Mouse (Mus musculus): ENCODE data around the gene Scg3. TPM values are rescaled to one million over a fixed set of nuclear protein-coding genes. Genes with fewer than 3 reads are reported as not detected.

The Scg3 gene
- polyA plus RNA-seq (2012; ENCODE audit: insufficient read depth, low replicate concordance): not detected in 2 replicates

DNA sequence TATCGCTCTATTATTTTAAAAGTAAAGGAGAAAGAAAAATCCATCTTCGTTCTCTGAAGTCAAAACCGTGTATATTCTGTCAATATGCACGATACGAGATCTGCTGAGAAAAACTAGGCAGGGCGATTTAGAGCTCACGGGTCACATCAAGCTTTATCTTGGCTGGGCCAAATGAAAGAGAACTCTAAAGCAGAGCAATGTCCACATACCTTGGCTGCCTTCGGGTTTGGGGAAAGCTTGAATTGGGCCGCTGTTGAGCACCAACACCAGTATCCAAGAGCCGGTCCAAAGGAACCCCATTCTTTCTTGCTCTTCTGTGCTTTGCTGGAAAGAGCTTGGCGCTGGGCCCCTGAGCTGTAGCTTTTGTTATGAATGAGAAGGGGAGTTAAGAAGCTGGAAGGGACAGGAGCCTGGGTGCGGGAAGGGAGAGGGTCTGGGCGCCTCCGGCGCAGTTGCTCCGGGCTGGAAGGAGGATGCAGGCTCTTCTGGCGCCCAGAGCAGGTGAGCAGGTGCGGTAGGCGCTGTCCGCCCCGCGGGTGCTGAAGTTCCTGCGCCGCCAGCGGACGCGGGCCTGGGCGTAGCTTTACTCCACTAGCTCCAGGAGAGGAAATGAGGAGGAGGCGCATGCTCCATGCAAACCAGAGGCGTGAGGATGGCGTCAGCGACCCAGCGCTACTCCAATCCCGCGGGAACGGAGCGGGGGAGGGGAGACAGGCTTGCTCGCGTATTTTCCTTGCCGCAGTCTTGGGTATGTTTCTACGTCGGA is at the start of gene Scg3:
Gene Scg3 (minus strand): TSS at position 631 of the 766 bp plus-strand sequence.
- no peak for TF ChIP-seq FLI1 (IDR thresholded peaks at IDR 0.05; ENCODE audit: low read length)
- TF ChIP-seq GATA1 (IDR thresholded peaks at IDR 0.05; ENCODE audit: borderline replicate concordance, low read length): no peak
- Histone ChIP-seq H3K36me3 (replicated peaks; ENCODE audit: low read length) (no peaks in the 10 kb centered on the region), H3K27me3 (replicated peaks) (peaks cover 8% of the 10 kb centered on the region), H3K4me1 (0 out of 2 replicates have a peak, but pooled peaks cover 4% of the 10 kb centered on the region), H3K9me3 (peaks cover 14% of the 10 kb centered on the region), H3K4me3 (replicated peaks) (peak within 1 kb of the TSS; percentile 64)

DNA sequence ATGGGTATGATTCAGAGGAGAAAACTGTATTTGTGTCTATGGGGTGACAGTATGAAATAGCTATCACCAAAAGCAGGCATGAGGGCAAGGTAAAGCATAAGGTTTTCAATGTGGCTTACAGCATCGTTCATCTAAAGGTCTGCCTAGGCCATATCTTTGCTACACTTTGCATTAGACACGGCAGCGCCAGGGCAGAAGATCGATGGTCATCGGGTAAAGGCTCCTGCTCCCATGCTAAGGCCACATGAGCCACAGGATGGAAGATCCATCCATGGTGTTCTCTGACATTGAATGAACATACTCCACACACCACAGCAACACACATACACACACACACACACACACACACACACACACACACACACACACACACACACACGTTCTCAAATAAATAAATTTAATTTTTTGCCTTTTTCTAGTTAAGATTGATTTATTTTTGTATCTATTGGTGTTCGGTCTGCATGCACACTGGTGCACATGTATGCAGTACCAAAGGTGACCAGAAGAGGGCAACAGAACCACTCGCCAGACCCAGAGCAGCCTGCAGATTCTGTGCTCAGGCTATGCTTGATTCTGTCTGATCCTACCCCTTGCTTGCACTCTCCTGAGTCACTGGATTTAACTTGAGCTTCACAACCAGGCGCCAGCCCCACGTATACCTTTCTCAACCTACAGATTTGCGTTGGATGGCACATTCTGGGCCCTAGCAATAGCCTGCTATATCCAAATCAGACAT is 36.3 kb upstream of the Scg3 start:
- H3K9me3 ChIP-seq: no peaks in the 10 kb centered on the region
- H3K4me3 ChIP-seq (replicated peaks): no peak overlapping the region
- no peaks in the 10 kb centered on the region for H3K36me3 ChIP-seq (replicated peaks; ENCODE audit: low read length)
- H3K4me1 ChIP-seq: no peaks in the 10 kb centered on the region
- H3K27me3 ChIP-seq (replicated peaks): no peaks in the 10 kb centered on the region
- TF ChIP-seq FLI1 (IDR thresholded peaks at IDR 0.05; ENCODE audit: low read length): no peak
- no peak for TF ChIP-seq GATA1 (IDR thresholded peaks at IDR 0.05; ENCODE audit: borderline replicate concordance, low read length)

DNA sequence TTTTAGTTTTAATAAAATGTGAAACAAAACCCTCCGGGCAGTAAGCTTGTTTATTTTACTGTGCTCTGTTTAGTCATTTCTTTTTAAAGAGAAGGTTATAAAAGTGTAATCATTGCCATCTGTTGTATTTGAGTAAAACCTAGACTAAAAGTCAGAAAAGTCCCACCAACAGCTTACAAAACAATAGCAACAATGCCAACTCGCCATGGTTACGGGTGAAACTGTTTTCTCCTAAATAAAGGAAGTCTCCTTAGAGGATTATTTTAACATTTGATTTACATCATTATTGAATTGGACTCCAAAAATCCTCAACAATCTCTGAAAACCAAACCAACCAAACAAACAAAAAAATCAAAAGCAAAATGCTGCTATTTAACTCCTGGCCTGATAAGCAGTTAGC is 35.6 kb upstream of the Scg3 start:
- H3K4me3 ChIP-seq (replicated peaks): no peak overlapping the region
- H3K4me1 ChIP-seq: no peaks in the 10 kb centered on the region
- TF ChIP-seq GATA1 (IDR thresholded peaks at IDR 0.05; ENCODE audit: borderline replicate concordance, low read length) (no peak), FLI1 (IDR thresholded peaks at IDR 0.05; ENCODE audit: low read length) (no peak)
- H3K27me3 ChIP-seq (replicated peaks): no peaks in the 10 kb centered on the region
- no peaks in the 10 kb centered on the region for H3K9me3 ChIP-seq
- no peaks in the 10 kb centered on the region for H3K36me3 ChIP-seq (replicated peaks; ENCODE audit: low read length)

DNA sequence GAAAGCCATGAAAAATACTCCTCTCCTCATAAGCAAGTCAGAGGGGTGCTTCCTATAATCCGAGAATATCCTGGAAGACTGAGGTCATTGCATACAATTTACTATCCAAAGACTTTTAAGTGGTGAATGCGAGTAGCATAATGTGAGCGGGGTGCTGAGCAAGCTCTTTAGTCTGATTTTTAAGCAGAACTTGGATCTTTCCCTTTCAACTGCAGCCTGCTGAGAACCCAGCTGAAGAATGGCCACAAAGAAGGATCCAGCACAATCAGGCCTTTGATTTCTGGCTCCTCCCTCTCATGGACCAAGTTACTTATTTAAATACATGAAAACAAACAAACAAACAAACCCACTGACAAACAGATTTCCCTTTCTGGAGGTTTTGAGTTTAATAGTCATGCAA is 916 bp upstream of the Scg3 start:
- TF ChIP-seq GATA1 (IDR thresholded peaks at IDR 0.05; ENCODE audit: borderline replicate concordance, low read length) (no peak), FLI1 (IDR thresholded peaks at IDR 0.05; ENCODE audit: low read length) (no peak)
- Histone ChIP-seq H3K9me3 (peaks cover 21% of the 10 kb centered on the region), H3K27me3 (replicated peaks) (peaks cover 8% of the 10 kb centered on the region), H3K4me1 (0 out of 2 replicates have a peak, but pooled peaks cover 4% of the 10 kb centered on the region), H3K36me3 (replicated peaks; ENCODE audit: low read length) (no peaks in the 10 kb centered on the region), H3K4me3 (replicated peaks) (no peak overlapping the region)

DNA sequence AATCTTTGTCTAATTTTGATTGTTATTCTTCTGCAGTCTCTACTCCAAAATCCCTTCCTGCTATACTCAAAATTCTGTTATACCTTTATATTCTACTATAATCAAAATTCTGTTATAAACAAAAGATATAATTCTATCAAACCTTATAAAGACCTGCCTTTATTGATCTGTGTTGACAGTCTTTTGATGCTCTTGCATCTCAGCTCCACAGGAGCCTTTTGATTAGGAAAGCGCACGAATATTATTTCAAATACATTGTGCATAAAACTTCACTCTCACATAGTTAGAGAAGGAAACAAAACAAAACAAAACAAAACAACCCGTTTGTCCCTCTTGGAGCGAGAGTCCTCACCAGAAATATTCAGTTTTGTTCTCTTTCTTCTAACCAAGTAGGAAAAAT is 436 bp upstream of the Scg3 start:
- no peak for TF ChIP-seq GATA1 (IDR thresholded peaks at IDR 0.05; ENCODE audit: borderline replicate concordance, low read length)
- TF ChIP-seq FLI1 (IDR thresholded peaks at IDR 0.05; ENCODE audit: low read length): no peak
- H3K4me1 ChIP-seq: 0 out of 2 replicates have a peak, but pooled peaks cover 4% of the 10 kb centered on the region
- no peaks in the 10 kb centered on the region for H3K36me3 ChIP-seq (replicated peaks; ENCODE audit: low read length)
- peaks cover 16% of the 10 kb centered on the region for H3K9me3 ChIP-seq
- H3K27me3 ChIP-seq (replicated peaks): peaks cover 8% of the 10 kb centered on the region
- no peak overlapping the region for H3K4me3 ChIP-seq (replicated peaks)

DNA sequence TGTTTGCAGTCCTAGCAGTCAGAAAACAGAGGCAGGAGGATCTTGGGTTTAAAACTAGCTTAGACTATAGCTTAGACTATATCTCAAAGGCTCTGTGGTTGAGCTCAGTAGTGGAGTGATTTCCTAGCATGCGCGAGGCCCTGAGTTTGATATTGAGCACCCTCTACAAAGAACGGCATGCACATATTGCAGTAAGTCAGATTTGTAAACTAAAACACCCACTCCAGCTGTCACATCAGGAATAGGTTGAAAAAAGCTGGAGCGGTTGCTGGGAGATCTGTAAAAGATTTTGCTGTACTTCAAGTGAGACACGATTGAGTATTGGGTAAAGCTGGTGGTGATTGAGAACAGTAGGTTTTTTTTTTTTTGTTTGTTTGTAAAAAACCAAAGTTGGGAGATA is 3.2 kb downstream of the Scg3 start:
- Histone ChIP-seq H3K9me3 (peaks cover 8% of the 10 kb centered on the region), H3K36me3 (replicated peaks; ENCODE audit: low read length) (no peaks in the 10 kb centered on the region), H3K4me1 (0 out of 2 replicates have a peak, but pooled peaks cover 4% of the 10 kb centered on the region), H3K27me3 (replicated peaks) (peaks cover 8% of the 10 kb centered on the region), H3K4me3 (replicated peaks) (no peak overlapping the region)
- no peak for TF ChIP-seq FLI1 (IDR thresholded peaks at IDR 0.05; ENCODE audit: low read length)
- no peak for TF ChIP-seq GATA1 (IDR thresholded peaks at IDR 0.05; ENCODE audit: borderline replicate concordance, low read length)

DNA sequence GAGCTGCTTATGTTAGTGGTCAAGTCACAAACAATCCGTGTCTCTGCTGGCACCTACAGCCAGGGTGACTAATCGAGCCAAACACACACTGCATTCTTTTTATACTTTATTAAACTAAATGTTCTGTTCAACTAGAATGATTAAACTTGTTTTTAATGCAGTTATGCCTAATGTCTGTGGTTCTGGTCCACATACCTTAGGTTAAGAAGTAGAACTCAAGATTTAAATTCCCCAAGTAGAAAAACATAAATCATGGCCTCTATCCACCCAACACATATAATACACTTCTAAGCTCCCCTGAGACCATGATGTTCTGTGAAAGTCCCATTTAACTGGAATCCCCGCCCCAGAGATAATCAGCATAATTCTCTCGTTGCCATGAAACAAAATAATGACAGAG is 4.2 kb downstream of the Scg3 start:
- TF ChIP-seq GATA1 (IDR thresholded peaks at IDR 0.05; ENCODE audit: borderline replicate concordance, low read length) (no peak), FLI1 (IDR thresholded peaks at IDR 0.05; ENCODE audit: low read length) (no peak)
- H3K4me3 ChIP-seq (replicated peaks): no peak overlapping the region
- H3K4me1 ChIP-seq: 0 out of 2 replicates have a peak, but pooled peaks cover 4% of the 10 kb centered on the region
- peaks cover 8% of the 10 kb centered on the region for H3K9me3 ChIP-seq
- no peaks in the 10 kb centered on the region for H3K36me3 ChIP-seq (replicated peaks; ENCODE audit: low read length)
- peaks cover 8% of the 10 kb centered on the region for H3K27me3 ChIP-seq (replicated peaks)

DNA sequence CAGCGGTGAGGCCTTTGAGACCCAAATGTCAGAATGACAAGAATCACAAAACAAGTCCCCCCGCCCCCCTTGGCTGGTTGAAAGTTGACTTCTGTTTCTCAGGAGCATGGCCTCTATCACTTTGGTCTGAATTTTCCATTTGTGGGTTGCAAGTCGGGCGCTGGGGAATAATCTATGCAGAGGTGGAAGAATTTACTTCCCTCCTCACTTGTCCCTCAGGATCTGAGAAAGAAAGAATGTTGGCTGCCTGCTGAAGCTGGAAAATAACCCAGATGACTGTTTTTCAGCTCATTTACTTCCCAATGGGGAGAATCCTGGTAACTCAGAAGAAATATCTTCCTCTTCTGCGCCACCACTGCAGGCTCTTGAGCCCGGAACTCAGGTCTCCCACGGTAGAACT is 5.5 kb downstream of the Scg3 start:
- Histone ChIP-seq H3K4me3 (replicated peaks) (no peak overlapping the region), H3K4me1 (no peaks in the 10 kb centered on the region), H3K9me3 (0 out of 2 replicates have a peak, but pooled peaks cover under 1% of the 10 kb centered on the region), H3K36me3 (replicated peaks; ENCODE audit: low read length) (no peaks in the 10 kb centered on the region), H3K27me3 (replicated peaks) (peaks cover under 1% of the 10 kb centered on the region)
- TF ChIP-seq GATA1 (IDR thresholded peaks at IDR 0.05; ENCODE audit: borderline replicate concordance, low read length) (no peak), FLI1 (IDR thresholded peaks at IDR 0.05; ENCODE audit: low read length) (no peak)

DNA sequence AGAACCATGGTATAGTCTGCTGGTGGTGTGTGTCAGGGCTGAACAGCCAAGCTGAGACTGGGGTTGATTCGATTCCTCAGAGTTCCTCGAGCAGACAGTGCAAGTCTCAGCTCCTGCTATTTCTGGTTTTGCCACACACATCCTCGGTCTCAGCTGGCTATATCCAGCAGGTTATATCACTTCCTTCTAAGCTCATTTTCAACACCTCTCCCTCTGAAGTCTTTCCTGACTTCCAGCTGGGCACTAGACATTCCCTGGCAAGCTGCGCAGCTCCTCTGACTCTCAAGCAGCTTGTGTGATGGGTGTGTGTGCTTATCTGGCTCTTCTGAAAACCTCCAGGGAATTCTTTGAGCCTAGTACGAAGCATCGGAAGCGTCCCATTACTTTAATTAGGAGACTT is 7.6 kb downstream of the Scg3 start:
- Histone ChIP-seq H3K27me3 (replicated peaks) (no peaks in the 10 kb centered on the region), H3K4me3 (replicated peaks) (no peak overlapping the region), H3K9me3 (no peaks in the 10 kb centered on the region), H3K36me3 (replicated peaks; ENCODE audit: low read length) (no peaks in the 10 kb centered on the region), H3K4me1 (no peaks in the 10 kb centered on the region)
- no peak for TF ChIP-seq FLI1 (IDR thresholded peaks at IDR 0.05; ENCODE audit: low read length)
- TF ChIP-seq GATA1 (IDR thresholded peaks at IDR 0.05; ENCODE audit: borderline replicate concordance, low read length): no peak

DNA sequence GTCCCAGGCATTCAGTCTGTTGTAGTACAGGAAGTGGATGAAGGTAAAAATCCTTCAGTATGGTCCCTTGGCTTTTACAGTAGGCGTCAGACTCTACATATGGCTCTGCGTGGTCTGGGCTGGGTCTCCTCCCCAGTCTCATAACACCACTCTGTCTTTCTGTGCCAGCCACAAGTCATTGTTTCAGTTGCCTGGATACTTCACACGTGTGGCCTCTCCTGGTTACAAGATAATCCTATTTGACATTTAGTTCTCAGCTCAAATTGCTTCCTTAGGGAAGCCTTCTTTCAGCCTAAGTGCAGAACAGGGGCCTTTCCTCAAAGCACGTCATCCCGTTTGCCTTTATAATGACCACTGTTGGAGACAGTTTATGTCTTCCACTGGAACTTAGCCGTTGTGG is 11.1 kb downstream of the Scg3 start:
- H3K4me3 ChIP-seq (replicated peaks): no peak overlapping the region
- no peaks in the 10 kb centered on the region for H3K36me3 ChIP-seq (replicated peaks; ENCODE audit: low read length)
- H3K27me3 ChIP-seq (replicated peaks): no peaks in the 10 kb centered on the region
- no peaks in the 10 kb centered on the region for H3K9me3 ChIP-seq
- H3K4me1 ChIP-seq: no peaks in the 10 kb centered on the region
- TF ChIP-seq GATA1 (IDR thresholded peaks at IDR 0.05; ENCODE audit: borderline replicate concordance, low read length) (no peak), FLI1 (IDR thresholded peaks at IDR 0.05; ENCODE audit: low read length) (no peak)

Data from megakaryocyte, embryonic 14.5 days (primary cell).